Mouse (Mus musculus): ENCODE results near the gene Rab3il1. TPM values are rescaled to one million over a fixed set of nuclear protein-coding genes. Genes with fewer than 3 reads are reported as not detected.
"Not testable (repeated sequence)": the region's sequence is repeated elsewhere in the genome, so short reads cannot be mapped to it uniquely, and the experiment has no call there.

The Rab3il1 gene
- polyA plus RNA-seq, 1 experiment from 2014 or later = 34.6 TPM

DNA sequence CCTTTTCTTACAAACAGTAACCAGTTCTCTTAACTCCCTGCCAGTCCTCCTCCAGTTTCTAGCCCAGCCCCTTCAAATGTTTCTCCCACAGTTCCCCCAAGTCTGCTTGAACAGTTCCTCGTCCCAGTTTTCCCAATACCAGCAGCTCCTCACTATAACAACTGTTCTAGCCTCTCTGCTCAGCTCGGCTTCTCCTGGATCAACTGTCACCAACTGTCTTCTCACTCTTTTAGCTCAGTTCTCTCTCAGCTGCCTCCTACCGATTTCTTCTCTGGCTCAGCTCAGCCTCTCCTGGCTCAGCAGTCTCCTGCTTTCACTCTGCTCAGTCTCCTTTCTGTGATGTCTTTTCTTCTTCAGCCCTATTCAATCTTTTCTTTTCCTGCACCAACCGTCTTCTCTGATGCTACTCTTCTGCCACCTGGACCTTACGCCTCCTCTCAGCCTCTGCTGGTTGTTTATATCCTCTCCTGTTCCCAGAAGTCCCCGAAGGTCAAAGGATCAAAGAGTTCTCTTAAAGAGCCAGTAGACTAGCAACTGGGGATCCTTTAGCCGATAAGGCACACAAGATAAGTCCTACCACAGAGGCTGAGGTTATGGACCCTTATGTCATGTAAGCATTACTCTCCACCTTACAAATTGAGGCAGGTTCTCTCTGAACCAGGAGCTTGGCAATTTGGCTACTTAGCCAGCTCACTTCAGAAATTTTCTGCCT is 37.1 kb upstream of the Rab3il1 start:
- Histone ChIP-seq H3K4me3 (ENCODE audit: low read length) (no peak overlapping the region), H3K36me3 (ENCODE audit: insufficient read depth, low read length) (no peaks in the 10 kb centered on the region), H3K4me1 (ENCODE audit: insufficient read depth, low read length) (no peaks in the 10 kb centered on the region), H3K27me3 (ENCODE audit: insufficient read depth, low read length) (no peaks in the 10 kb centered on the region), H3K27ac (ENCODE audit: low read length) (no peak overlapping the region), H3K9me3 (ENCODE audit: low read length) (no peaks in the 10 kb centered on the region), H3K9ac (replicated peaks; ENCODE audit: low read length) (0 out of 2 replicates have a peak overlapping the region, but pooled peaks have one; percentile 6), H3K4me2 (replicated peaks; ENCODE audit: low read depth, low read length) (no peak overlapping the region)
- ATAC-seq (ENCODE audit: low FRiP score, low TSS enrichment) = no peak
- WGBS = 16% methylated on average over 7 of the region's 7 CpGs

DNA sequence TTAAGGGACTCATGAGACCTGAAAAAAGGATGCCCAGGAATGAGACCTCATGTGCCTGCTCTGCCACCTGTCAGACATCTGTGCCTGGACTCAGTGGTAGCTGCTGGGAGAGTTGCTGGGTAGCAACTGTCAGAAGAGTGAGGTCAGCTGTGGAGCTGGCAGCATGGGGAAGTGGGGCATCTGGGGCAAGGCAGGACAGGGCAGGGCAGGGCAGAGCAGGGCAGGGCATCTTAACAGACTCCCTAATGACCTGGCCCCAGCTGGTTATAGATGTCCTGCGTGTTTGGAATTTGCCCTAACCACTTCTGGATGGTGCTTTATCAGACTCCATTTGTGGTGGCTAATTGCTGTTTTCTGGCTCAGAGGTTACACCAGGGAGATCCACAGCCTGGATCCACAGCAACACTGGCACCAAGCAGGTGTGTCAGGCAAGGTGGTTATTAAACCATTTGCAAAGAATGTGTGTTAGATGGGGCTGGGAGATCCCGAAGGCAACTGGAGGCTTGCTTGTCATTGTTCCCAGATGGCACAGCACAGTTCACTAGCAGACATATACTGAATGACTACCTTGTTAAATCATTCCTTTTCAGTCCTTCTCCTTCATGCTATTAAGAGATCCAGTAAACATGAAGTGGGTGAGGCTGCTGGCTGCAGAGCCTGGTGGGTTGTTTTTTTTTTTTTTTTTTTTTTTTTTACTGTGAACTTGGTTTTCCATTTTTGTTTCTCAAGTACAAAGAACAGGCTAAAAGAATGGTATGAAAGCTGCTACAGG is 35.2 kb upstream of the Rab3il1 start:
- no peak overlapping the region for H3K4me3 ChIP-seq (ENCODE audit: low read length)
- no peak overlapping the region for H3K9ac ChIP-seq (replicated peaks; ENCODE audit: low read length)
- no peaks in the 10 kb centered on the region for H3K36me3 ChIP-seq (ENCODE audit: insufficient read depth, low read length)
- H3K4me2 ChIP-seq (replicated peaks; ENCODE audit: low read depth, low read length) = no peak overlapping the region
- H3K27ac ChIP-seq (ENCODE audit: low read length) = no peak overlapping the region
- ATAC-seq (ENCODE audit: low FRiP score, low TSS enrichment) = no peak
- WGBS = 54% methylated on average over 2 of the region's 2 CpGs
- H3K27me3 ChIP-seq (ENCODE audit: insufficient read depth, low read length) = no peaks in the 10 kb centered on the region
- H3K4me1 ChIP-seq (ENCODE audit: insufficient read depth, low read length) = no peaks in the 10 kb centered on the region
- H3K9me3 ChIP-seq (ENCODE audit: low read length) = no peaks in the 10 kb centered on the region

DNA sequence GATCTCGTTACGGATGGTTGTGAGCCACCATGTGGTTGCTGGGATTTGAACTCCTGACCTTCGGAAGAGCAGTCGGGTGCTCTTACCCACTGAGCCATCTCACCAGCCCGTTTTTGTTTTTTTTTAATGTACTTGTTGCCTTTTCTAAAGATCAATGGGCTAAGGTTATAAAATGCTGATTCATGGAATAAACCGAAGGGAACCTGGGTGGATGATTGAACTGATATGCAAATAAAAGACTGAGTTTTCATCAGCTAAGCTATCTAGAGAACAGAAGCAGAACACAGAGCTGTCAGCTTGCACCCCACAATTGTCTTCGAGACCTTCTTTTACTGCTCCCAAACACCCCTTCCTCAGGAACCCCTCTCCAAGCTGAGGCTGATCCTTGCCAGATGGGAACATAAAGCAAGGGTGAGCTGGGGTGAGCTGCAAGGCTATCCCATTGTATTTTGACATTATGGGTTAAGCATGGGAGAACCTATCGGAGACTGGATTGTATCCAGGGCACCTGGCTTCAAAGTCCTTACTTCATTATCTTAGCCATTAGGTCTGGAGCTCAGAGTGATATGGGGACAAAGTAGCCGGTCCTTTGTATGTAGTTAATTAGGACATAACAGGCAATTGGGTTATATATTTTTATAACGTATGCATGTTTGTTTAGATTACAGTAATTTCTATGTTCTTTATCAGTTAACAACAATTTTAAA is 33.2 kb upstream of the Rab3il1 start:
- no peak overlapping the region for H3K9ac ChIP-seq (replicated peaks; ENCODE audit: low read length)
- no peaks in the 10 kb centered on the region for H3K27me3 ChIP-seq (ENCODE audit: insufficient read depth, low read length)
- H3K27ac ChIP-seq (ENCODE audit: low read length) = no peak overlapping the region
- H3K9me3 ChIP-seq (ENCODE audit: low read length) = no peaks in the 10 kb centered on the region
- WGBS = 76% methylated on average over 8 of the region's 10 CpGs
- H3K4me2 ChIP-seq (replicated peaks; ENCODE audit: low read depth, low read length) = no peak overlapping the region
- H3K4me1 ChIP-seq (ENCODE audit: insufficient read depth, low read length) = no peaks in the 10 kb centered on the region
- H3K4me3 ChIP-seq (ENCODE audit: low read length) = no peak overlapping the region
- H3K36me3 ChIP-seq (ENCODE audit: insufficient read depth, low read length) = no peaks in the 10 kb centered on the region
- ATAC-seq (ENCODE audit: low FRiP score, low TSS enrichment) = no peak

DNA sequence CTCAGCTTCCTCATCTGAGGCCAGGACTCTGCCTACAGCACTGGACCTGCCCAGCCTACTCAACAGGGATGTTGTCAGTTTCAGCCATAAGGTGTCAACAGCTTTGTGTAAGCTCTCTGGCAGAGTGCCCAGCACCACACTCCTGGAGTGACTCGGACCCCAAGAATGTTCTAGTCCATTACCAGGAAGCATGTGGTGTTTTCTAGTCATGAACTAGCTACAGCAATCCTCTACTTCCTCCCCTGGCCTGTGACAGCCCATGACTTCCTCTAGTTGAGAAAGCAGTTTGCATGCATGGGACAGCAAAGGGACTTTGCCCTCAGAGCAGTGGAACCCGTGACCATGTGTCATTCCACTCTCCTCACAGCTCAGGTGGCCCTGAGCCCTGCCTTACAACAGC is 26.6 kb upstream of the Rab3il1 start:
- 54% methylated on average over 2 of the region's 2 CpGs for WGBS
- not testable (repeated sequence) for H3K4me1 ChIP-seq (ENCODE audit: insufficient read depth, low read length); H3K27me3 ChIP-seq (ENCODE audit: insufficient read depth, low read length); H3K36me3 ChIP-seq (ENCODE audit: insufficient read depth, low read length); H3K4me2 ChIP-seq (replicated peaks; ENCODE audit: low read depth, low read length); ATAC-seq (ENCODE audit: low FRiP score, low TSS enrichment); H3K9me3 ChIP-seq (ENCODE audit: low read length); H3K27ac ChIP-seq (ENCODE audit: low read length); H3K9ac ChIP-seq (replicated peaks; ENCODE audit: low read length); H3K4me3 ChIP-seq (ENCODE audit: low read length)

DNA sequence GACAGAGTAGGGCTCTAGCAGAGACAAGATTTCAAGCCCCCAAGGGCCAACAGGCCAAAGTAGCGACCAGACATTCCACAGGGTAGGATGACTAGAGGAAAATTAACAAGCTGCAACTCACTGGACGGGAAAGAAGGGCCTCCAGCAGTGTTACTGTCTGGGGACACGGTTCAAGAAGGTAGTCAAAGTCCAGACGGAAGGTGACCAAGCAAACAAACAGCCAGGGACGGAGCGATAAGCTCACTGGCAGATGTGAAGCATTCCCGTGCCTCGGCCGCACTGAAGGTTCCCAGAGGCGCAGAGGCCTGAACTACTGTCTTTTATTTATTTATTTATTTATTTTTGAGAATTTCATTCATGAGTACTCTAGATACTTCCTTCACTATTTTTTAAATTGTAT is 24.4 kb upstream of the Rab3il1 start:
- Histone ChIP-seq H3K9ac (replicated peaks; ENCODE audit: low read length) (no peak overlapping the region), H3K27ac (ENCODE audit: low read length) (no peak overlapping the region), H3K9me3 (ENCODE audit: low read length) (no peaks in the 10 kb centered on the region), H3K27me3 (ENCODE audit: insufficient read depth, low read length) (no peaks in the 10 kb centered on the region), H3K4me3 (ENCODE audit: low read length) (no peak overlapping the region), H3K36me3 (ENCODE audit: insufficient read depth, low read length) (no peaks in the 10 kb centered on the region), H3K4me2 (replicated peaks; ENCODE audit: low read depth, low read length) (no peak overlapping the region), H3K4me1 (ENCODE audit: insufficient read depth, low read length) (peaks cover 14% of the 10 kb centered on the region; the same call in 1 of the 2 replicates)
- whole genome bisulfite sequencing = 79% methylated on average over 10 of the region's 10 CpGs
- ATAC-seq (ENCODE audit: low FRiP score, low TSS enrichment) = peak; percentile 59

DNA sequence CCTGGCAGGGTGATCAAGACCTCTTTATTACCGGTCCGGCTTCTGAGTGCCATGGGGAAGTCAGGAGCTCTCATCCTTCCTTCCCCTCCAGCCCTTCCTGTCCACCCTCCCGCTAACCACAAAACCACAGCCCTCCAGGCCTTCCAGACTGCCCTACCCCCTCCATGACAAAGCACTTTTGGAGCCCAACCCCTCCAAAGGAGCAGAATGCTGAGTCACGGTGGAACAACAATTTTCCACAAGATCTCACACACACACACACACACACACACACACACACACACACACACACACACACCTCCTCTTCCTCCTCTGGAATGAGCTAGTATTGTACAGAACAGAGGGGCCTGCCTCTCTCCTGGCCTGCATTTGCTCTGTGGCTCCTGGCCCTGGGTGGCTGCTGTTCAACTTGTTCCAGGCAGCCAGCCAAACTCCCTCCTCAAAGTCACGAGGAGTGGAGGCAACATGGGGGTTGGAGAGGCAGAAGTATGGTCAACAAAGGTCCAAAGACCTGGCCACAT is 23.0 kb upstream of the Rab3il1 start:
- H3K27ac ChIP-seq (ENCODE audit: low read length) = peak overlapping the region; percentile 65
- ATAC-seq (ENCODE audit: low FRiP score, low TSS enrichment) = no peak
- H3K9ac ChIP-seq (replicated peaks; ENCODE audit: low read length) = no peak overlapping the region
- no peaks in the 10 kb centered on the region for H3K9me3 ChIP-seq (ENCODE audit: low read length)
- 48% methylated on average over 5 of the region's 5 CpGs for WGBS
- peaks cover 16% of the 10 kb centered on the region for H3K4me1 ChIP-seq (ENCODE audit: insufficient read depth, low read length)
- H3K4me2 ChIP-seq (replicated peaks; ENCODE audit: low read depth, low read length) = no peak overlapping the region
- no peak overlapping the region for H3K4me3 ChIP-seq (ENCODE audit: low read length)
- H3K27me3 ChIP-seq (ENCODE audit: insufficient read depth, low read length) = no peaks in the 10 kb centered on the region
- H3K36me3 ChIP-seq (ENCODE audit: insufficient read depth, low read length) = no peaks in the 10 kb centered on the region

DNA sequence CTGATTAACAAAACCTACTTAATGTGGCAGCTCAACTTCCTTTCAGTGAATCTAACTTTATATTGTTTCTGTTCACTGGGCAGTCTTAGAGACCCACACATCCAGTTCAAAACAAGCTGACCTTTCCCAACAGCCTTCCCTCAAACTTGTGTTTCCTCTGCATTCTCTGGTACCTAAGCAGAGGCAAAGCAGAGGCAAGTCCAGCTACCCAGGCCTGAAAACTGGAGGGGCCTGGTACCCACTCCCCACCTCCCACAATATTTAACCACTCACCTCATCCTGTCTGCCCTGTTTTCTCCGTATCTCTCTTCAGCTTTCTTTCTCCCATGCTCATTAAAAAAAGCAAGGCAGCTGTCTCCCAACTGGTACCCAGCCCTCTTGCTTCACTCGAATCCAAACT is 22.3 kb upstream of the Rab3il1 start:
- H3K27ac ChIP-seq (ENCODE audit: low read length) = peak overlapping the region; percentile 65; the same call in 1 of the 2 replicates
- no peak overlapping the region for H3K9ac ChIP-seq (replicated peaks; ENCODE audit: low read length)
- no peak for ATAC-seq (ENCODE audit: low FRiP score, low TSS enrichment)
- no peaks in the 10 kb centered on the region for H3K27me3 ChIP-seq (ENCODE audit: insufficient read depth, low read length)
- no peaks in the 10 kb centered on the region for H3K9me3 ChIP-seq (ENCODE audit: low read length)
- H3K4me1 ChIP-seq (ENCODE audit: insufficient read depth, low read length) = peaks cover 23% of the 10 kb centered on the region
- H3K4me2 ChIP-seq (replicated peaks; ENCODE audit: low read depth, low read length) = no peak overlapping the region
- WGBS = 87% methylated on average over 2 of the region's 2 CpGs
- H3K36me3 ChIP-seq (ENCODE audit: insufficient read depth, low read length) = 0 out of 2 replicates have a peak, but pooled peaks cover under 1% of the 10 kb centered on the region
- no peak overlapping the region for H3K4me3 ChIP-seq (ENCODE audit: low read length)

DNA sequence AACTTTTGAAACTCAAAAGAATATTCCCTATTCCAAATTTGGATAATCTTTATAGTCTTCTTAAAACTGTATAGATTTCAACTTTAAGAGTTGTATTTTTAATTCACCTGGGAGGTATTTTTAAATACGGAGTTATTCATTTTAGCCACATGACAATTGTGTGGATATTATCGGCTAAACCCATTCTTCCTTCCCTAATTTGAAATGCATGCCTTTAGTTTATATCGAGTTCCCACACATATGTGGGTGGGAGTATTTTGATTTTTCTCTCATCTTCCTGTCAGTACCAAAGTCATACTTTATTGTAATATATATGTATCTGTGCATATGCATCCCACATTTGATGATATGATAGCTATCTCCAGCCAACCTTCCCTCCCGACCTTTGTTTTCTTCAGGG is 21.2 kb upstream of the Rab3il1 start, which contains the start of gene Fth1:
TSS of gene Fth1 (plus strand) at position 341 of the 400 bp plus-strand sequence.
- no peak within 1 kb of the TSS for H3K4me3 ChIP-seq (ENCODE audit: low read length)
- 90% methylated on average over 4 of the region's 4 CpGs for WGBS
- H3K9ac ChIP-seq (replicated peaks; ENCODE audit: low read length) = no peak within 1 kb of the TSS
- H3K4me2 ChIP-seq (replicated peaks; ENCODE audit: low read depth, low read length) = no peak within 1 kb of the TSS
- no peak for ATAC-seq (ENCODE audit: low FRiP score, low TSS enrichment)
- peaks cover 11% of the 10 kb centered on the region for H3K36me3 ChIP-seq (ENCODE audit: insufficient read depth, low read length)
- peaks cover 25% of the 10 kb centered on the region for H3K4me1 ChIP-seq (ENCODE audit: insufficient read depth, low read length)
- H3K9me3 ChIP-seq (ENCODE audit: low read length) = no peaks in the 10 kb centered on the region
- no peaks in the 10 kb centered on the region for H3K27me3 ChIP-seq (ENCODE audit: insufficient read depth, low read length)
- no peak within 1 kb of the TSS for H3K27ac ChIP-seq (ENCODE audit: low read length)

DNA sequence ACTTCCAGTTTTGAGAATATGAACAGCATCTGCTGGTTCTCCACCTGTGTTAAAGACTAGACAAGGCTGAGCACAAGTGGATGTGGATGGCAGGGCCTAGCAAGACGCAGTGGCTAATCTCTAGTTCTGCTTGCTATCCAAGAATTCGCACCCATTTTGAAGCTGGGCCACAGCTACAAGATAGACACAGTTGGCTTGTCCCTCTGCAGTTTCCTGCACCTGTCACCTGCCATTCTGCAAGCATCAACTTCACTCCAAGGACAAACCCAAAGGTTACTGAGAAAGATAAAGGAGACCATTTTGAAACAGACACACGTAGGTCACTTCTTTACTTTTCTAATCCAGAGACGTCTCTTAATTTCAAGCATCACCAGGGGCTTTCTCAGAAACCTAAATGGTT is 19.8 kb upstream of the Rab3il1 start:
- Histone ChIP-seq H3K4me1 (ENCODE audit: insufficient read depth, low read length) (peaks cover 25% of the 10 kb centered on the region), H3K4me3 (ENCODE audit: low read length) (peak overlapping the region; percentile 95), H3K9ac (replicated peaks; ENCODE audit: low read length) (peak overlapping the region; percentile 78), H3K4me2 (replicated peaks; ENCODE audit: low read depth, low read length) (peak overlapping the region; percentile 71), H3K27me3 (ENCODE audit: insufficient read depth, low read length) (no peaks in the 10 kb centered on the region), H3K36me3 (ENCODE audit: insufficient read depth, low read length) (peaks cover 20% of the 10 kb centered on the region), H3K9me3 (ENCODE audit: low read length) (no peaks in the 10 kb centered on the region), H3K27ac (ENCODE audit: low read length) (peak overlapping the region; percentile 85)
- WGBS = 71% methylated on average over 4 of the region's 4 CpGs
- ATAC-seq (ENCODE audit: low FRiP score, low TSS enrichment) = no peak
